Mouse (Mus musculus) bone marrow macrophage, adult 2 months (primary cell): ENCODE data around the gene Map3k4.

Experiments
- CTCF ChIP-seq: IDR thresholded peaks from 2 replicates; pipeline ENCODE4 v1.5.1; 2012; ENCODE audit warnings: low read depth, mild to moderate bottlenecking, low read length, moderate library complexity
- POLR2A ChIP-seq: IDR thresholded peaks from 2 replicates; pipeline ENCODE4 v1.6.1; 2012; ENCODE audit warnings: mild to moderate bottlenecking, low read depth, low read length, borderline replicate concordance

DNA sequence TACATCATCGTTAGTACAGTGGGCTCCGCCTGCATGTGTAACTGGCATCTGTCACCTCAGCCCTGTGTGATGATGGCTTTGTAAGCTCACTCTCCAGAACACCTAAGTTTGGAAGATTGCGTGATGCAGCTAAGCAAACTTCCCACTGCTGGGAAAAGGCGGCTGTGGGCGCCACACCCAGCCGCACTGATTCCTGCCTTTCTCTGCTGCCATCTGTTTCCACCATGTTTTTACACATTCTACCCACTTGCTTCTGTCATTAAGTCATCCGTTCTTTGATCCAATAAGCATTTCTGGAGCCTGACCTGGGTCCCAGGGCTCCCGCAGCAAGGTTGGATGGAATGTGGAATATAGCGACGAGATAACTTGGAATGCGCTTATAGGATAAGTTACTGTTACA lies 106.7 kb downstream of the Map3k4 start:
- TF ChIP-seq POLR2A: no peak
- no peak for TF ChIP-seq CTCF
